ENCODE assay signal across 12 mouse cellular contexts in genomic region chr5:138900952-138901599, GRCm38 (mm10).
DNase-seq lines count a peak whose midpoint lies in the region; ATAC-seq lines count a peak whose summit lies in the region.
"Had no signal": no experiment of that assay in that cellular context is flagged by ENCODE, and none has a peak within 500 bp of the region (broad histone marks: within the 10 kb centered on the region; RNA-seq: fewer than 3 reads in every experiment).

No protein-coding gene starts in this region.

- no peaks in the 10 kb centered on the region for H3K9me3 ChIP-seq in midbrain, embryonic 11.5 days (ENCODE audit: control insufficient read depth, low read length)
- no peaks in the 10 kb centered on the region for H3K9me3 ChIP-seq in midbrain, embryonic 14.5 days (ENCODE audit: control insufficient read depth, low read length)
- no peaks in the 10 kb centered on the region for H3K9me3 ChIP-seq in hindbrain, embryonic 11.5 days (ENCODE audit: control insufficient read depth, low read length)
- H3K9me3 ChIP-seq: lung, embryonic 15.5 days; midbrain, embryonic 12.5 days had no signal

- ATAC-seq in midbrain, embryonic 11.5 days (ENCODE audit: low FRiP score) = no peak
- no peak for ATAC-seq in midbrain, embryonic 14.5 days (ENCODE audit: low FRiP score, low TSS enrichment)
- ATAC-seq in hindbrain, embryonic 11.5 days (ENCODE audit: low FRiP score) = no peak

- H3K27me3 ChIP-seq in midbrain, embryonic 11.5 days (ENCODE audit: control insufficient read depth, insufficient read depth, low read length) = no peaks in the 10 kb centered on the region
- H3K27me3 ChIP-seq in midbrain, embryonic 14.5 days (ENCODE audit: control insufficient read depth, insufficient read depth, low read length) = no peaks in the 10 kb centered on the region
- no peaks in the 10 kb centered on the region for H3K27me3 ChIP-seq in hindbrain, embryonic 11.5 days (ENCODE audit: control insufficient read depth, insufficient read depth, low read length)
- H3K27me3 ChIP-seq: lung, embryonic 15.5 days; midbrain, embryonic 12.5 days had no signal

- peak; percentile 69 for DNase-seq in midbrain, embryonic 11.5 days (ENCODE audit: low spot score, missing footprints)
- DNase-seq in midbrain, embryonic 14.5 days = no peak
- DNase-seq in layer of hippocampus, adult 11-12 months (ENCODE audit: low spot score) = peak; percentile 41
- DNase-seq in left cerebral cortex, postnatal 25 days (ENCODE audit: low spot score in 2 of 2) = peak; percentile 50 to 87
- DNase-seq in hindbrain, embryonic 11.5 days (ENCODE audit: low spot score) = no peak
- DNase-seq in thymus, postnatal 4 days = no peak
- no peak for DNase-seq in gastrocnemius, postnatal 25 days
- DNase-seq: kidney, adult 11 months; thymus, postnatal 36 days had no signal

- H3K36me3 ChIP-seq in midbrain, embryonic 11.5 days (ENCODE audit: control insufficient read depth, insufficient read depth, low read length) = no peaks in the 10 kb centered on the region
- H3K36me3 ChIP-seq in midbrain, embryonic 14.5 days (ENCODE audit: control insufficient read depth, insufficient read depth, low read length) = no peaks in the 10 kb centered on the region
- no peaks in the 10 kb centered on the region for H3K36me3 ChIP-seq in hindbrain, embryonic 11.5 days (ENCODE audit: control insufficient read depth, insufficient read depth, low read length)
- H3K36me3 ChIP-seq: lung, embryonic 15.5 days; midbrain, embryonic 12.5 days had no signal

- no peak overlapping the region for H3K27ac ChIP-seq in midbrain, embryonic 11.5 days (ENCODE audit: low read depth, low read length)
- no peak overlapping the region for H3K27ac ChIP-seq in midbrain, embryonic 14.5 days (replicated peaks; ENCODE audit: low read depth, low read length)
- no peak overlapping the region for H3K27ac ChIP-seq in hindbrain, embryonic 11.5 days (ENCODE audit: low read depth, low read length)
- H3K27ac ChIP-seq: lung, embryonic 15.5 days; midbrain, embryonic 12.5 days had no signal

- no peaks in the 10 kb centered on the region for H3K4me1 ChIP-seq in midbrain, embryonic 11.5 days (ENCODE audit: control insufficient read depth, insufficient read depth, low read length)
- H3K4me1 ChIP-seq in midbrain, embryonic 14.5 days (ENCODE audit: control insufficient read depth, insufficient read depth, low read length) = no peaks in the 10 kb centered on the region
- no peaks in the 10 kb centered on the region for H3K4me1 ChIP-seq in hindbrain, embryonic 11.5 days (replicated peaks; ENCODE audit: control insufficient read depth, insufficient read depth, low read length)

- H3K4me3 ChIP-seq in midbrain, embryonic 11.5 days (ENCODE audit: low read depth, low read length) = no peak overlapping the region
- no peak overlapping the region for H3K4me3 ChIP-seq in midbrain, embryonic 14.5 days (replicated peaks; ENCODE audit: low read depth, low read length)
- no peak overlapping the region for H3K4me3 ChIP-seq in hindbrain, embryonic 11.5 days (ENCODE audit: low read depth, low read length)
- H3K4me3 ChIP-seq: erythroblast, embryonic 14.5 days; lung, embryonic 15.5 days; midbrain, embryonic 12.5 days had no signal

- no peak overlapping the region for H3K4me2 ChIP-seq in midbrain, embryonic 11.5 days
- H3K4me2 ChIP-seq in midbrain, embryonic 14.5 days (ENCODE audit: low read length) = no peak overlapping the region
- H3K4me2 ChIP-seq in hindbrain, embryonic 11.5 days (replicated peaks; ENCODE audit: low read depth, low read length) = no peak overlapping the region
- H3K4me2 ChIP-seq: lung, embryonic 15.5 days; midbrain, embryonic 12.5 days had no signal

- H3K9ac ChIP-seq in midbrain, embryonic 11.5 days (ENCODE audit: low read length) = no peak overlapping the region
- H3K9ac ChIP-seq in midbrain, embryonic 14.5 days (replicated peaks; ENCODE audit: low read length) = no peak overlapping the region
- H3K9ac ChIP-seq in hindbrain, embryonic 11.5 days (ENCODE audit: low read depth, low read length) = no peak overlapping the region
- H3K9ac ChIP-seq: lung, embryonic 15.5 days; midbrain, embryonic 12.5 days had no signal

- intact Hi-C loops in left cerebral cortex, postnatal 25 days (cut with DNase I) = no loop called here

- 91% methylated on average over 15 of the region's 15 CpGs for whole genome bisulfite sequencing in midbrain, embryonic 11.5 days
- 87% methylated on average over 15 of the region's 15 CpGs for WGBS in midbrain, embryonic 14.5 days
- 86% methylated on average over 15 of the region's 15 CpGs for WGBS in hindbrain, embryonic 11.5 days

Comparison
In these comparisons a context has a peak if more than half of its experiments do, and no peak if none do; other contexts are left out.
1. DNase-seq: peak in midbrain, embryonic 11.5 days (single experiment), layer of hippocampus, adult 11-12 months (single experiment) and left cerebral cortex, postnatal 25 days (2 of 2); none in midbrain, embryonic 14.5 days (single experiment), hindbrain, embryonic 11.5 days (single experiment), thymus, postnatal 4 days (single experiment) and gastrocnemius, postnatal 25 days (single experiment).